Mouse (Mus musculus) heart, postnatal 0 days (tissue): ENCODE data around the gene Rere.

Source experiments
- CTCF ChIP-seq: IDR thresholded peaks from 2 replicates; pipeline ENCODE4 v1.5.1; 2016; ENCODE audit warnings: antibody characterized with exemption, control low read depth, low read depth
- EP300 ChIP-seq: IDR thresholded peaks from 2 replicates; pipeline ENCODE4 v1.6.1; 2016; ENCODE audit warnings: antibody characterized with exemption, low read depth

DNA sequence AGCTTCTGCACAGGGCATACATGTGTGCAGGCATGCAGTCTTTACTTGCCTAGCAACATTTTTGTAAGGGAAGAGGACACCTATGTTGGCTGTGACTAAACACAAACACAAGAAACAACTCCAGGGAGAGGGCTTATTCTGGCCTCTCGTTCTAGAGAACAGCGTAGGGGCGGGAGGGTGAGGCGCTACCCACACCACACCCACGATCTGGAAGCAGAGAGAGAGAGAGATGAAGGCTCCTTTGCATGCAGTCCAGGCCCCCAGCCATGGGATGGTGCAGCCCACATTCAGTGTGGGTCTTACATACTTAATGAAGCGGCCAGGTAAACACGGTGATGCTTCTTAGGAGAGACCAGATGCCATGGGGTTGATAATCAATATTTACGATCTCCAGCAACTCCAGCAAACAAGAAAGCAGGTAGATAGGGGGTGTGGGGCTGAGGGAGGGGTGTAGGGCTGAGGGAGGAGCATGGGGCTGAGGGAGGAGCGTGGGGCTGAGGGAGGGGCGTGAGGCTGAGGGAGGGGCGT is 371.7 kb downstream of the Rere start:
- no peak for TF ChIP-seq CTCF
- TF ChIP-seq EP300: no peak
